Mouse (Mus musculus) limb, embryonic 12.5 days (tissue): ENCODE results near the gene Fgr. TPM values are rescaled to one million over a fixed set of nuclear protein-coding genes. Genes with fewer than 3 reads are reported as not detected.
A peak's percentile ranks its signal among the peaks of the same experiment; 100 is the strongest.
"Not testable (repeated sequence)": the region's sequence is repeated elsewhere in the genome, so short reads cannot be mapped to it uniquely, and the experiment has no call there.

Source experiments
- ATAC-seq: fragments of 200-750 bp; cut with Nextera tagmentation; 2 replicates; pipeline ENCODE4 v1.8.0; 2017; ENCODE audit warnings: low read depth, moderate TSS enrichment; ENCODE audit not compliant: insufficient number of reproducible peaks, insufficient read depth, low FRiP score, low TSS enrichment
- H3K27ac ChIP-seq: fragments of 300-500 bp; sonication (generic); 2 replicates; pipeline ENCODE4 v1.5.1; 2016; ENCODE audit warnings: mild to moderate bottlenecking, moderate library complexity
- H3K27me3 ChIP-seq: fragments of 300-500 bp; sonication (generic); 2 replicates; pipeline ENCODE4 v1.6.1; 2016; ENCODE audit warnings: mild to moderate bottlenecking, moderate library complexity
- H3K36me3 ChIP-seq: fragments of 300-500 bp; sonication (generic); 2 replicates; pipeline ENCODE4 v1.6.1; 2016; ENCODE audit warnings: mild to moderate bottlenecking, moderate library complexity
- H3K4me1 ChIP-seq: fragments of 300-500 bp; sonication (generic); replicated peaks from 2 replicates; pipeline ENCODE4 v1.6.1; 2016
- H3K4me2 ChIP-seq: fragments of 300-500 bp; sonication (generic); 2 replicates; pipeline ENCODE4 v1.6.1; 2016; ENCODE audit warnings: mild to moderate bottlenecking, moderate library complexity
- H3K4me3 ChIP-seq: fragments of 300-500 bp; sonication (generic); replicated peaks from 2 replicates; pipeline ENCODE4 v1.5.1; 2016; ENCODE audit warnings: mild to moderate bottlenecking
- H3K9ac ChIP-seq: fragments of 300-500 bp; sonication (generic); replicated peaks from 2 replicates; pipeline ENCODE4 v1.6.1; 2016; ENCODE audit warnings: mild to moderate bottlenecking, moderate library complexity
- H3K9me3 ChIP-seq: fragments of 300-500 bp; sonication (generic); 2 replicates; pipeline ENCODE4 v1.6.1; 2016; ENCODE audit warnings: mild to moderate bottlenecking, moderate library complexity
- WGBS: fragments of 180-500 bp; shearing (Covaris S2); methylation state at CpG from one replicate; pipeline ENCODE4 v1.1.7; 2016; 5-methylcytosine and 5-hydroxymethylcytosine counted together
- polyA plus RNA-seq: library from polyadenylated mRNA; unstranded; fragments of >200 nt; fragmentation: Nextera tagmentation; extraction: Ambion mirVana; gene quantifications from 2 replicates; pipeline ENCODE4 v1.2.1, GENCODE M21; 2016

Gene Fgr
- polyA plus RNA-seq: 0.26 and 0.36 TPM in 2 replicates

- no peak for ATAC-seq
- 10% methylated on average over 21 of the region's 21 CpGs for WGBS
- Histone ChIP-seq H3K4me1 (peaks cover 20% of the 10 kb centered on the region), H3K27me3 (peaks cover 45% of the 10 kb centered on the region), H3K36me3 (no peaks in the 10 kb centered on the region), H3K9me3 (no peaks in the 10 kb centered on the region), H3K9ac (no peak within 1 kb of the TSS; the same call in 1 of the 2 replicates), H3K4me3 (peak within 1 kb of the TSS; percentile 29), H3K4me2 (peak within 1 kb of the TSS; percentile 49), H3K27ac (0 out of 2 replicates have a peak within 1 kb of the TSS, but pooled peaks have one; percentile 29)
Observed at GRCm38 (mm10) chr4:132973814-132974398, at the start of gene Fgr. TSS of gene Fgr (plus strand) at chr4:132974095.

- not testable (repeated sequence) for H3K27me3 ChIP-seq, H3K4me3 ChIP-seq, H3K27ac ChIP-seq, H3K36me3 ChIP-seq, ATAC-seq, H3K4me2 ChIP-seq, H3K9ac ChIP-seq, H3K9me3 ChIP-seq
- WGBS: 65% methylated on average over 2 of the region's 2 CpGs
- H3K4me1 ChIP-seq: peaks cover 10% of the 10 kb centered on the region
Observed at GRCm38 (mm10) chr4:132926520-132926919, 47.4 kb upstream of the Fgr start.

DNA sequence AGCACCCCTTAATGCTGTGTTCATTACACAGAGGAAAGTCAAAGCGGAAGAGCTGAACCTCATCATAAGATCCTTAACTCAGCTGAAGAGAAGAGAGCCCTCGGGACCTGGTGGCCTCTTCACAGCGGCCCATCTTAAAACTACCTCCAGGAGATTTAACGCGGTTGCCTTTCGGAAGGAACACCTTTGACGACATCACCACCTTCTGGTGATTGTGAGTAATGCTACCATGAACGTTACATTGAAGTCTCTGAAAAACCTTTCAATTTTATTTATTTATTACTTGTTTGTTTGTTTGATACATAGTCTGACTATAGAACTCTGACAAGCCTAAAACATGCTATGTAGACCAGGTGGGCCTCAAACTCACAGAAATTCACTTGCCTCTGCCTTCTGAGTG lies 43.1 kb upstream of the Fgr start:
- Histone ChIP-seq H3K4me3 (no peak overlapping the region), H3K27me3 (no peaks in the 10 kb centered on the region), H3K27ac (no peak overlapping the region), H3K9ac (no peak overlapping the region), H3K9me3 (no peaks in the 10 kb centered on the region), H3K4me1 (0 out of 2 replicates have a peak, but pooled peaks cover 4% of the 10 kb centered on the region), H3K36me3 (no peaks in the 10 kb centered on the region), H3K4me2 (no peak overlapping the region; the same call in 1 of the 2 replicates)
- WGBS: 8% methylated on average over 8 of the region's 8 CpGs
- no peak for ATAC-seq

- Histone ChIP-seq H3K36me3 (no peaks in the 10 kb centered on the region), H3K4me2 (no peak overlapping the region), H3K27me3 (no peaks in the 10 kb centered on the region), H3K4me3 (no peak overlapping the region), H3K9ac (no peak overlapping the region), H3K4me1 (peaks cover 8% of the 10 kb centered on the region), H3K27ac (no peak overlapping the region), H3K9me3 (no peaks in the 10 kb centered on the region)
- no peak for ATAC-seq
- WGBS: 80% methylated on average over 4 of the region's 4 CpGs
Observed at GRCm38 (mm10) chr4:132932752-132933404, 41.0 kb upstream of the Fgr start.

DNA sequence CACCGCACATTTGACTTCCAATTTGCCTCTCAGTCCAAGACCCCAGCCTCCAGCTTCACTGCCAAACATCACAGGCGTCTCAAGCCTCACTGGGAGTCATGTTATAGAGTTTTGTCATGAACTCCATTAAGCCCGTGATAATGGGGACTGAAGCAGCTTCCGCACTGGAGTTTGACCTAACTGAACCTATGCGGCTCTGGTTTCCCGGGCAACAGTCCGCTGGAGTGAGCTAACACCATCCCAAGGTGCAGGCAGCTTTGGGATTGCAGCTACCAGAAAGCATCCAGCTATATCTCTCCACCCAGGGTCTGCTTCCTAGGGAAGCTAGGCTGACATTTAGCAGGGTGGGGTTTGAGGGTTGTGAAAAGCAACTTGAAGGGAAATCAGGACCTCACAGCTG lies 39.3 kb upstream of the Fgr start:
- no peaks in the 10 kb centered on the region for H3K36me3 ChIP-seq
- H3K4me3 ChIP-seq: no peak overlapping the region
- H3K27ac ChIP-seq: no peak overlapping the region
- H3K27me3 ChIP-seq: no peaks in the 10 kb centered on the region
- 27% methylated on average over 7 of the region's 7 CpGs for WGBS
- H3K9ac ChIP-seq: peak overlapping the region; percentile 24; the same call in 1 of the 2 replicates
- no peaks in the 10 kb centered on the region for H3K9me3 ChIP-seq
- H3K4me2 ChIP-seq: no peak overlapping the region
- peaks cover 24% of the 10 kb centered on the region for H3K4me1 ChIP-seq
- no peak for ATAC-seq

DNA sequence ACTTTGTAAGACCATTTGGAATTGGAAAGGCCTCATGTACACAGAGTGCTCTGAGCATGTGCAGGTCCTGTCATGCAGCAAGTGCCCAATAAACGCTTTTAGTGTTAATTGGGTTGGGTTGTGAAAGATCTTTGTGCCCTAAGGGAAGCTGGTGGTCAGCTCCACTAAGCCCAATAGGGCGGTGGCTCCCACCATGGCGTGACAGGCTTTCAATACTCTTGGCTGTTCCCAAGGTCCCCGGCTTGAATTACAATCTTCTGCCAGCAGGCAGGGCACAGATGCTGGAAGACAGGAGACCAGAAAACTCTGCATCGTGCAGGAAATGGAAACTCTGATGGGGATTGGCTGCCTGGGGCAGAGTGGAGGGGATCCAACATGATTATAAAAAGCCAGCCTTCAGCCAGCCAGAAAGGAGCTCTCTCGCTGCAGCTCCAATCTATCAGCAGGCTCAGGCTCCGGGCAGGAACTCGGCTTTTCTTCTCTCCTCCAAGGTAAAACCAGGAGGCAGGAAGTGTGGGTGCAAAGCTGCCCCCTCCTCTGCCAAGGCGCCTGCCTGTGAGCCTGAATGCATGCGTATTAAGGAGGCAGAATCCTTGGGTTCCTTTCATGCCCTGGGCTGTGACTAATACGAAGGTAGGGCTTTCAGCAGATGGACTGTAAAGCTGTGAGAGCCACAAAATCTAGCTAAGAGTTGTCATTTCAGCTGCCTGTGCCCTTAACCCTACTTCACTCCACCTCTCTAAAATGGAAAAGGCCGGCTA lies 35.5 kb upstream of the Fgr start:
- 22% methylated on average over 12 of the region's 12 CpGs for WGBS
- Histone ChIP-seq H3K4me3 (peak overlapping the region; percentile 9; the same call in 1 of the 2 replicates), H3K4me1 (peaks cover 25% of the 10 kb centered on the region), H3K9ac (peak overlapping the region; percentile 48), H3K36me3 (no peaks in the 10 kb centered on the region), H3K27me3 (peaks cover 7% of the 10 kb centered on the region; the same call in 1 of the 2 replicates), H3K9me3 (no peaks in the 10 kb centered on the region), H3K4me2 (peak overlapping the region; percentile 43), H3K27ac (peak overlapping the region; percentile 92)
- ATAC-seq: peak; percentile 71; the same call in 1 of the 2 replicates

DNA sequence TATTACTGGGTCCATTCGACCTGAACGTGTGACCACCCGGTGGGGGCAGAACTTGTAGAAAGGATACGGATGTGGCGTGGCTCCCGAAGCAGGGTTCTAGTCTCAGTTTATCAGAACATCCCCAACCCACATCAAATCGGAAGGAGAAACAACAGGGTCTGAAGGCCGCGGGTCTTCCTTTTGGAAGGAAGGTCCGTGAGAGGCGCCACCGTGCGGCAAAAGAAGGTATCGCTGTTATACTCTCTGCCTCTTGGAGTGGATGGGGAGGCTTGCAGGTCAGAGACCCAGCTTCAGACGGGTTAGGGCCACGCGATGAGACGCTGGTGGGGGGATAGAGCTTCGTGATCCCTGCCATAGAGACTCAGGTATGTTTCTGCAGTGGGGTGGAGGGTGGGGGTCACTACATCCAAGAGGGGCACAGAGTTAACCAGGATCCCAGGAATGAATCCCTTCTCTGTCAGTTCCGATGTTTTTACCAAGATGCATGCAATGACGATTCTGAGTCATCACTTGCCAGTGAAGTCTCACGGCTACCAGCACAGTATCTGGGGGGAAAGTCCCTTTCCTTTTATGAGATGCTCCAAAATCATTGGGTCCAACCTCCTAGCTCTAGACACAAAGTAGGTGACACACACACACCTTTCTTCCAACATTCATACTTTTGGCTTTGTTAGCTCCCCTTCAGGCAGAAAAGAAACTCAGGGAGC lies 34.3 kb upstream of the Fgr start:
- 24% methylated on average over 22 of the region's 22 CpGs for WGBS
- no peak overlapping the region for H3K4me3 ChIP-seq
- no peaks in the 10 kb centered on the region for H3K9me3 ChIP-seq
- peak overlapping the region; percentile 43; the same call in 1 of the 2 replicates for H3K4me2 ChIP-seq
- H3K4me1 ChIP-seq: peaks cover 25% of the 10 kb centered on the region
- no peaks in the 10 kb centered on the region for H3K36me3 ChIP-seq
- H3K9ac ChIP-seq: no peak overlapping the region
- H3K27me3 ChIP-seq: peaks cover 7% of the 10 kb centered on the region; the same call in 1 of the 2 replicates
- 0 out of 2 replicates have a peak overlapping the region, but pooled peaks have one; percentile 9 for H3K27ac ChIP-seq
- no peak for ATAC-seq

- no peak overlapping the region for H3K27ac ChIP-seq
- H3K36me3 ChIP-seq: no peaks in the 10 kb centered on the region
- H3K4me3 ChIP-seq: no peak overlapping the region
- H3K9ac ChIP-seq: no peak overlapping the region
- H3K4me1 ChIP-seq: peaks cover 31% of the 10 kb centered on the region
- 63% methylated on average over 23 of the region's 23 CpGs for WGBS
- H3K27me3 ChIP-seq: peaks cover 7% of the 10 kb centered on the region; the same call in 1 of the 2 replicates
- H3K9me3 ChIP-seq: no peaks in the 10 kb centered on the region
- ATAC-seq: no peak
- no peak overlapping the region for H3K4me2 ChIP-seq
Observed at GRCm38 (mm10) chr4:132941012-132941729, 32.7 kb upstream of the Fgr start.

GRCm38 (mm10) chr4:132943088-132943487 lies 30.8 kb upstream of the Fgr start:
- Histone ChIP-seq H3K9me3 (no peaks in the 10 kb centered on the region), H3K9ac (no peak overlapping the region), H3K36me3 (no peaks in the 10 kb centered on the region), H3K4me2 (no peak overlapping the region), H3K27me3 (peaks cover 12% of the 10 kb centered on the region; the same call in 1 of the 2 replicates), H3K27ac (no peak overlapping the region; the same call in 1 of the 2 replicates), H3K4me1 (peaks cover 34% of the 10 kb centered on the region), H3K4me3 (no peak overlapping the region)
- 61% methylated on average over 8 of the region's 8 CpGs for WGBS
- no peak for ATAC-seq

GRCm38 (mm10) chr4:132944106-132944505 lies 29.8 kb upstream of the Fgr start:
- peaks cover 25% of the 10 kb centered on the region for H3K4me1 ChIP-seq
- no peak overlapping the region for H3K27ac ChIP-seq
- H3K27me3 ChIP-seq: peaks cover 12% of the 10 kb centered on the region; the same call in 1 of the 2 replicates
- H3K9ac ChIP-seq: no peak overlapping the region
- H3K9me3 ChIP-seq: no peaks in the 10 kb centered on the region
- 77% methylated on average over 12 of the region's 12 CpGs for WGBS
- ATAC-seq: no peak
- H3K4me3 ChIP-seq: no peak overlapping the region
- H3K36me3 ChIP-seq: no peaks in the 10 kb centered on the region
- no peak overlapping the region for H3K4me2 ChIP-seq
